Mouse (Mus musculus) gastrocnemius, postnatal 10 days (tissue): ENCODE data around the gene Ifna13. TPM values are rescaled to one million over a fixed set of nuclear protein-coding genes. Genes with fewer than 3 reads are reported as not detected.

ENCODE experiments used
- DNase-seq: peaks from one replicate; pipeline ENCODE4 v3.0.0; 2021; ENCODE audit warnings: mixed read lengths
- long read RNA-seq, 2 experiments: library from polyadenylated mRNA; stranded (forward); transcript quantifications; one replicate each; pipeline ENCODE4 v2.0.0; 2021
- total RNA-seq, 2 experiments: library from RNA; stranded (reverse); gene quantifications; 2 replicates each; pipeline ENCODE4 v1.2.3; 2021

Gene Ifna13
- total RNA-seq: not detected
- long read RNA-seq, experiment 1: 0 reads
- long read RNA-seq, experiment 2: 0 reads

GRCm38 (mm10) chr4:88644359-88644758, at the start of gene Ifna13:
Gene Ifna13 (minus strand): TSS chr4:88644459.
- DNase-seq: no peak

- no peak for DNase-seq
Observed at GRCm38 (mm10) chr4:88693392-88693791, 49.1 kb upstream of the Ifna13 start.

- no peak for DNase-seq
Observed at GRCm38 (mm10) chr4:88692537-88692936, 48.3 kb upstream of the Ifna13 start.

- DNase-seq: no peak
Observed at GRCm38 (mm10) chr4:88691259-88691658, 47.0 kb upstream of the Ifna13 start, which contains the start of gene Ifnab. Gene Ifnab (minus strand): TSS chr4:88691359.

GRCm38 (mm10) chr4:88683812-88684211, 39.6 kb upstream of the Ifna13 start, which contains the start of gene Ifna2:
Gene Ifna2 (minus strand): TSS chr4:88683912.
- no peak for DNase-seq

GRCm38 (mm10) chr4:88681353-88681752, 37.1 kb upstream of the Ifna13 start:
- no peak for DNase-seq

- no peak for DNase-seq
Observed at GRCm38 (mm10) chr4:88680362-88680761, 36.1 kb upstream of the Ifna13 start.

GRCm38 (mm10) chr4:88676824-88677223, 32.6 kb upstream of the Ifna13 start, which contains the start of gene Ifna16:
Gene Ifna16 (minus strand): TSS chr4:88676924.
- no peak for DNase-seq

- no peak for DNase-seq
Observed at GRCm38 (mm10) chr4:88655461-88655860, 11.2 kb upstream of the Ifna13 start.

GRCm38 (mm10) chr4:88653644-88654043, 9.4 kb upstream of the Ifna13 start:
- no peak for DNase-seq

- no peak for DNase-seq
Observed at GRCm38 (mm10) chr4:88642526-88642925, 1.7 kb downstream of the Ifna13 start.

GRCm38 (mm10) chr4:88641077-88641831, 3.0 kb downstream of the Ifna13 start:
- peak; percentile 97 for DNase-seq

GRCm38 (mm10) chr4:88640704-88641076, 3.6 kb downstream of the Ifna13 start:
- DNase-seq: no peak

- no peak for DNase-seq
Observed at GRCm38 (mm10) chr4:88634311-88634710, 9.9 kb downstream of the Ifna13 start, which contains the start of gene C87499. Gene C87499 (minus strand): TSS chr4:88634411.

GRCm38 (mm10) chr4:88603276-88603675, 41.0 kb downstream of the Ifna13 start, which contains the start of gene Ifna12:
Gene Ifna12 (minus strand): TSS chr4:88603376.
- DNase-seq: no peak

Other genes starting within 250 kb of the Ifna13 start
- gene Hacd4, start 205.5 kb downstream of the Ifna13 start, total RNA-seq: 1 to 10 TPM; 2.4 to 2.8 TPM
- gene Ifnb1, start 121.7 kb downstream of the Ifna13 start, total RNA-seq: not detected
- gene Ifna15, start 86.2 kb downstream of the Ifna13 start, total RNA-seq: not detected
- not detected for gene Ifna14, start 72.7 kb downstream of the Ifna13 start, total RNA-seq
- not detected for gene Ifna9, start 52.1 kb downstream of the Ifna13 start, total RNA-seq
- not detected for gene Ifna12, start 41.1 kb downstream of the Ifna13 start, total RNA-seq
- not detected for gene C87499, start 10.0 kb downstream of the Ifna13 start, total RNA-seq
- not detected for gene Ifna16, start 32.5 kb upstream of the Ifna13 start, total RNA-seq
- gene Ifna2, start 39.5 kb upstream of the Ifna13 start, total RNA-seq: not detected
- not detected for gene Ifnab, start 46.9 kb upstream of the Ifna13 start, total RNA-seq
- under 1 TPM; 0.31 to 0.34 TPM for gene Gm26566, start 77.3 kb upstream of the Ifna13 start, total RNA-seq
- 10 to 100 TPM; 57.1 to 66.3 TPM for gene Klhl9, start 78.0 kb upstream of the Ifna13 start, total RNA-seq
- gene Gm13271, start 110.4 kb upstream of the Ifna13 start, total RNA-seq: not detected
- gene Gm13283, start 115.7 kb upstream of the Ifna13 start, total RNA-seq: not detected
- not detected for gene Gm13290, start 129.4 kb upstream of the Ifna13 start, total RNA-seq
- not detected for gene Gm13289, start 132.5 kb upstream of the Ifna13 start, total RNA-seq
- gene Gm13272, start 135.4 kb upstream of the Ifna13 start, total RNA-seq: not detected
- gene Ifnz, start 137.7 kb upstream of the Ifna13 start, total RNA-seq: not detected
- not detected for gene Gm13276, start 141.2 kb upstream of the Ifna13 start, total RNA-seq
- not detected for gene Gm13277, start 144.2 kb upstream of the Ifna13 start, total RNA-seq
- gene Gm13278, start 147.1 kb upstream of the Ifna13 start, total RNA-seq: not detected
- gene Gm13275, start 150.0 kb upstream of the Ifna13 start, total RNA-seq: not detected
- gene Gm13279, start 152.9 kb upstream of the Ifna13 start, total RNA-seq: not detected
- under 1 TPM in 1 of 2 experiments, not detected in 1; 0.21 TPM for gene Gm13285, start 155.2 kb upstream of the Ifna13 start, total RNA-seq
- gene Gm13287, start 158.8 kb upstream of the Ifna13 start, total RNA-seq: not detected
- not detected for gene Gm13288, start 161.1 kb upstream of the Ifna13 start, total RNA-seq
- gene Ifna7, start 171.8 kb upstream of the Ifna13 start, total RNA-seq: not detected
- not detected for gene Ifna11, start 175.5 kb upstream of the Ifna13 start, total RNA-seq
- not detected for gene Ifna6, start 183.0 kb upstream of the Ifna13 start, total RNA-seq
- not detected for gene Ifna5, start 191.1 kb upstream of the Ifna13 start, total RNA-seq
- gene Ifna4, start 197.4 kb upstream of the Ifna13 start, total RNA-seq: not detected
- not detected for gene Ifna1, start 205.6 kb upstream of the Ifna13 start, total RNA-seq
- gene Ifne, start 235.7 kb upstream of the Ifna13 start, total RNA-seq: not detected